Mouse (Mus musculus) heart, adult 2 months (tissue): ENCODE measurements around the gene Atg101. TPM values are rescaled to one million over a fixed set of nuclear protein-coding genes. Genes with fewer than 3 reads are reported as not detected.

Experiments
- DNase-seq, 2 experiments: peaks; one replicate each; pipeline ENCODE4 v3.0.0; 2021
- H3K27ac ChIP-seq: fragments of 200-600 bp; 2 replicates; pipeline ENCODE4 v1.8.1; 2022
- H3K27me3 ChIP-seq: fragments of 200-500 bp; 2 replicates; pipeline ENCODE4 v1.6.1; 2012; ENCODE audit warnings: mild to moderate bottlenecking, low read length, inconsistent platforms, mixed read lengths; ENCODE audit not compliant: control insufficient read depth, insufficient read depth
- H3K36me3 ChIP-seq: fragments of 200-500 bp; 2 replicates; pipeline ENCODE4 v1.6.1; 2012; ENCODE audit warnings: low read length, inconsistent platforms; ENCODE audit not compliant: control insufficient read depth, insufficient read depth
- H3K4me1 ChIP-seq: fragments of 200-500 bp; 2 replicates; pipeline ENCODE4 v1.6.1; 2011; ENCODE audit warnings: low read length; ENCODE audit not compliant: control insufficient read depth, insufficient read depth
- H3K4me3 ChIP-seq: fragments of 200-600 bp; 2 replicates; pipeline ENCODE4 v1.8.1; 2022
- H3K79me2 ChIP-seq: fragments of 200-500 bp; replicated peaks from 2 replicates; pipeline ENCODE4 v1.6.1; 2012; ENCODE audit warnings: mild to moderate bottlenecking, inconsistent platforms, low read length, moderate library complexity, mixed read lengths; ENCODE audit not compliant: control insufficient read depth, insufficient read depth
- H3K9ac ChIP-seq: fragments of 200-500 bp; 2 replicates; pipeline ENCODE4 v1.6.1; 2012; ENCODE audit warnings: low read depth, mild to moderate bottlenecking, control low read depth, inconsistent platforms, low read length, mixed read lengths
- CTCF ChIP-seq: fragments of 200-600 bp; IDR thresholded peaks from 2 replicates; pipeline ENCODE4 v1.8.1; 2022; ENCODE audit warnings: antibody characterized with exemption, mild to moderate bottlenecking, moderate library complexity
- EP300 ChIP-seq: fragments of 200-500 bp; IDR thresholded peaks from 2 replicates; pipeline ENCODE4 v1.6.1; 2011; ENCODE audit warnings: low read depth, low read length, control low read depth; ENCODE audit not compliant: insufficient read depth
- POLR2A ChIP-seq: fragments of 200-500 bp; IDR thresholded peaks from 2 replicates; pipeline ENCODE4 v1.6.1; 2011; ENCODE audit warnings: mild to moderate bottlenecking, low read depth, low read length, control low read depth; ENCODE audit not compliant: insufficient read depth
- WGBS: fragments of 180-500 bp; shearing (Covaris S2); methylation state at CpG from one replicate; pipeline ENCODE4 v1.1.7; 2018; 5-methylcytosine and 5-hydroxymethylcytosine counted together
- intact Hi-C: fragments of 180-260 bp; cut with DNase I; formaldehyde crosslinking; loops from one replicate; pipeline ENCODE4 v1.15.1; 2025
- polyA plus RNA-seq: library from polyadenylated mRNA; depleted of rRNA; stranded (reverse); fragments of >200 nt; gene quantifications from 2 replicates; pipeline ENCODE4 v1.2.3, GENCODE M21; 2012
- total RNA-seq, 2 experiments: library from RNA; stranded (reverse); gene quantifications; 2 replicates each; pipeline ENCODE4 v1.2.3; 2021

The Atg101 gene
- total and polyA plus RNA-seq, 3 experiments, result 21.2 to 26.4 (median 22.4) TPM

DNA sequence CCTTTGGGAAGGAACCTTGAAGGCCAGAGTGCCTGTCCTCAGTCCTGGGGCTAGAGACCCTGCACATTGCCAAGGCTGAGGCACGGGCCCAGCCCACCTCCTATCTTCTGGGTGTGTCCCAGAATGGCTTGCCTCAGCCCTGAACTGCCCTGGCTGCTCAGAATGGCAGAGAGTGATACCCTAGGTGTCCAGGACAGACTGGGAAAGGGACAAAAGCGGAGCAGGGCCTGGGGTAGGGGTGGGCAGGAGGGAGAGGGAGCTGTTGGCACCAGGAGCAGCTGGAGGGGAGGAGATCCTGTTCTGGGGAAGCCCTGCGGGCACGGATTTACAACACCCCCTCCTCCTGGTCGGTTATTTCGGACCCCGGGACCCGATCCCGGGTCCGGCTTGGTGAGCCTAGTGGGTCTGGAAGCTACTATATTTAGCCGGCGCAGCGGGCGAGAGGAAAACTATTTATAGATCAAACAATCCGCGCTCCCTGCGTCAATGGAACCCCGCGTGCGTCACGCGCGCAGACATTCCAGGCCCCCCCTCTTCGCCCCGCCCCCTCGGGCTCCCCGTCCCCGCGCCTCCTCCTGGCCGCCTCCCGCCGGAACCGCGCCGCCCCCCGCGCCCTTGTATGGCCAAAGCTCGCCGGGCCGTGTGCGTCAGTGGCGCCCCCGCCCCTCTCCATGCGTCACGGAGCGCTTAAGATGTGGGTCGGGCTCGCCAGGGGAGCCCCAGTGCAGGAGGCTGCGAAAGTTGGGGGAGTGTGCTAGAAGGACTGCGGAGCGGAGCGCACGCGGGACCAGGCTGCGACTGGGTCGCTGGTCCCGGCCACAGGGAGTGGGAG lies 17.7 kb upstream of the Atg101 start:
- H3K4me3 ChIP-seq, result peak overlapping the region; percentile 61
- TF ChIP-seq POLR2A (peak; percentile 89), EP300 (peak; percentile 43; the same call in 1 of the 2 replicates), CTCF (peak; percentile 52)
- no peaks in the 10 kb centered on the region for H3K79me2 ChIP-seq
- 2% methylated on average over 57 of the region's 57 CpGs for WGBS
- peaks cover 19% of the 10 kb centered on the region for H3K4me1 ChIP-seq
- no peaks in the 10 kb centered on the region for H3K36me3 ChIP-seq
- peak; percentile 97 for DNase-seq
- H3K9ac ChIP-seq, result peak overlapping the region; percentile 70
- intact Hi-C loops, result loop anchor here (1.0 to 2.0 kb wide), 2 partner anchors 16 to 19 kb away; no protein-coding TSS in a partner anchor
- no peaks in the 10 kb centered on the region for H3K27me3 ChIP-seq
- peak overlapping the region; percentile 85 for H3K27ac ChIP-seq

- no peaks in the 10 kb centered on the region for H3K36me3 ChIP-seq
- no peaks in the 10 kb centered on the region for H3K27me3 ChIP-seq
- no peaks in the 10 kb centered on the region for H3K79me2 ChIP-seq
- 8% methylated on average over 25 of the region's 25 CpGs for WGBS
- H3K9ac ChIP-seq, result peak overlapping the region; percentile 62
- H3K4me3 ChIP-seq, result peak overlapping the region; percentile 61
- peak overlapping the region; percentile 85 for H3K27ac ChIP-seq
- intact Hi-C loops, result loop anchor here (2.0 kb wide), 1 partner anchor 15 kb away; no protein-coding TSS in a partner anchor
- peak in 1 of 2 experiments; percentile 53 for DNase-seq
- TF ChIP-seq CTCF (no peak), POLR2A (0 out of 2 replicates have a peak, but pooled peaks have one; percentile 8)
- peaks cover 14% of the 10 kb centered on the region for H3K4me1 ChIP-seq
These were observed 16.7 kb upstream of the Atg101 start for GRCm38 (mm10) chr15:101267053-101268032.

DNA sequence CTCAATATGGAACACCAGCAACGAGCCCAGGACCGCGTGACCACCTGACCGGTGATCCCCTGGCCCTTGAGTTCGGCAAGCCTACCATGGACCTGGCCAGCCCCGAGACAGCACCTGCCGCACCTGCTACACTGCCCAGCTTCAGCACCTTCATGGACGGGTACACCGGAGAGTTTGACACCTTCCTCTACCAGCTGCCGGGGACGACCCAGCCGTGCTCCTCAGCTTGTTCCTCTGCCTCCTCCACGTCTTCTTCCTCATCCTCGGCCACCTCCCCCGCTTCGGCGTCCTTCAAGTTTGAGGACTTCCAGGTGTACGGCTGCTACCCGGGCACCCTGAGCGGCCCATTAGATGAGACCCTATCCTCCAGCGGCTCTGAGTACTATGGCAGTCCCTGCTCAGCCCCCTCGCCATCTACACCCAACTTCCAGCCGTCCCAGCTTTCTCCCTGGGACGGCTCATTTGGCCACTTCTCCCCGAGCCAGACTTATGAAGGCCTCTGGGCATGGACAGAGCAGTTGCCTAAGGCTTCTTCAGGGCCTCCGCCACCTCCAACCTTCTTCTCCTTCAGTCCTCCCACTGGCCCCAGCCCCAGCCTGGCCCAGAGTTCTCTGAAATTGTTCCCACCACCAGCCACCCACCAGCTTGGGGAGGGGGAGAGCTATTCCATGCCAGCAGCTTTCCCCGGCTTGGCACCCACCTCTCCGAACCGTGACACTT lies 13.8 kb upstream of the Atg101 start:
- 90% methylated on average over 29 of the region's 29 CpGs for WGBS
- H3K36me3 ChIP-seq, result no peaks in the 10 kb centered on the region
- H3K4me3 ChIP-seq, result no peak overlapping the region

GRCm38 (mm10) chr15:101271107-101271506 lies 13.0 kb upstream of the Atg101 start:
- no peaks in the 10 kb centered on the region for H3K36me3 ChIP-seq
- no peaks in the 10 kb centered on the region for H3K79me2 ChIP-seq
- peaks cover 7% of the 10 kb centered on the region for H3K4me1 ChIP-seq
- H3K9ac ChIP-seq, result no peak overlapping the region
- TF ChIP-seq CTCF (no peak), EP300 (no peak), POLR2A (no peak)
- no peak overlapping the region for H3K27ac ChIP-seq
- H3K27me3 ChIP-seq, result no peaks in the 10 kb centered on the region
- WGBS, result 83% methylated on average over 3 of the region's 3 CpGs
- DNase-seq, result no peak
- intact Hi-C loops, result no loop called here
- no peak overlapping the region for H3K4me3 ChIP-seq

More for the DNA sequence above, 13.8 kb upstream of the Atg101 start:
- Histone ChIP-seq H3K4me1 (peaks cover 12% of the 10 kb centered on the region), H3K27me3 (no peaks in the 10 kb centered on the region), H3K9ac (no peak overlapping the region), H3K79me2 (no peaks in the 10 kb centered on the region), H3K27ac (no peak overlapping the region)
- intact Hi-C loops, result no loop called here
- TF ChIP-seq EP300, result no peak
- no peak for TF ChIP-seq CTCF
- no peak for TF ChIP-seq POLR2A
- no peak for DNase-seq

- TF ChIP-seq POLR2A (no peak), EP300 (no peak), CTCF (no peak)
- no peak for DNase-seq
- Histone ChIP-seq H3K36me3 (no peaks in the 10 kb centered on the region), H3K4me1 (peaks cover 5% of the 10 kb centered on the region; the same call in 1 of the 2 replicates), H3K27me3 (no peaks in the 10 kb centered on the region), H3K4me3 (no peak overlapping the region), H3K9ac (no peak overlapping the region), H3K79me2 (no peaks in the 10 kb centered on the region), H3K27ac (no peak overlapping the region)
- intact Hi-C loops, result no loop called here
- 86% methylated on average over 15 of the region's 15 CpGs for WGBS
These were observed 12.6 kb upstream of the Atg101 start for GRCm38 (mm10) chr15:101271513-101271912.
